Mouse (Mus musculus): ENCODE data around the gene Arrdc5.
A peak's percentile ranks its signal among the peaks of the same experiment; 100 is the strongest.

The Arrdc5 gene

DNA sequence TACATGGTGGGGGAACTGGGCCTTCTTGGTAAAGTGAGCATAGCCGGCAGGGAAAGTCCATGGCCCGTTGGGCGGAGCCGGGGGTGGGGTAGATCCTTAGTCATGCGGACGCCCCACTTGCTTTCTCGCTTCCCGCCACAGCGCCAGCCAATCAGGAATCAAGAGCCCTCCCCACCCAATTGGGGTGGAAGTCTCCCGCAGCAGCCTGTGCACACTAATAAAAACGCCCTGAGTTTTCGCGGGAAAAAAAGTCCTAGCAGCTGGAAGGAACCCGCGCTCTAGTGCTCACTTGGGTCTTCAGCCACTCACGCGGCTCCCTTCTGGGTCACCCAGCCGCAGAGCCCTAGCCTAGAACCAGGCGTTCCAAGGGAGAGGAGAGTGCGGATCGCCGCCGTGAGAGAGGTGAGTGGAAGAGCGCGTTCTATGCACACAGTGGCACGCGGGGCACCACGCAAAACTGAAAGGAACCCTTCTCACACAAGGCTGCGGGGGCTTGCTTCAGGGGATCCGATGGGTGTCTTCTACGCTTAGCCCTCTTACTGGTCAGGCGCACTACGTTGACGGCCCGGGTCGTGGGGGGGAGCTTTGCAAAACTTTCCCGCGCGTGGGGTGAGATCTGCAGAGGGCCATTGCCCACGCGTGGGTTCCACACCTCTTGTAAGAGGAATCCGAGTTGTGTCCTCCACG is 3.2 kb upstream of the Arrdc5 start, which contains the start of gene Uhrf1:
Uhrf1 (plus strand) TSS at position 162 of the 687 bp plus-strand sequence.
- DNase-seq (ENCODE audit: low spot score in 2 of 2): no peak

GRCm38 (mm10) chr17:56302363-56302996 is 2.4 kb upstream of the Arrdc5 start:
- no peak for DNase-seq (ENCODE audit: low spot score in 2 of 2)

DNA sequence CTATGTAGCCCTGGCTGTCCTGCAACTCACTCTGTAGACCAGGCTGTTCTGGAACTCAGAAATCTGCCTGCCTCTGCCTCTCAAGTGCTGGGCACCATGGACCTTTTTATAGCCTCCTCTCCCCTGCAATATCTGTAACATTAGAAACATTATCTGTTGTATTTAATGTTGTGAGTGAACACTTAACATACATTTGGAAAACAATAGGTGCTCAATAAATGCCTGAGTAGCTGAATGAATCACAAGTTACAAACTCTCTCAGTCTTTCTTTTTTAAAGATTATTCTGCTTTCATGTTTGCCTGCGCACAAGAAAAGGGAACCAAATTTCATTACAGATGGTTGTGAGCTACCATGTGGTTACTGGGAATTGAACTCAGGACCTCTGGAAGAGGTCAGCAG is 1.8 kb downstream of the Arrdc5 start:
- DNase-seq (ENCODE audit: low spot score in 2 of 2): no peak

- no peak for DNase-seq (ENCODE audit: low spot score in 2 of 2)
Measured at GRCm38 (mm10) chr17:56296201-56296600, 3.9 kb downstream of the Arrdc5 start.

DNA sequence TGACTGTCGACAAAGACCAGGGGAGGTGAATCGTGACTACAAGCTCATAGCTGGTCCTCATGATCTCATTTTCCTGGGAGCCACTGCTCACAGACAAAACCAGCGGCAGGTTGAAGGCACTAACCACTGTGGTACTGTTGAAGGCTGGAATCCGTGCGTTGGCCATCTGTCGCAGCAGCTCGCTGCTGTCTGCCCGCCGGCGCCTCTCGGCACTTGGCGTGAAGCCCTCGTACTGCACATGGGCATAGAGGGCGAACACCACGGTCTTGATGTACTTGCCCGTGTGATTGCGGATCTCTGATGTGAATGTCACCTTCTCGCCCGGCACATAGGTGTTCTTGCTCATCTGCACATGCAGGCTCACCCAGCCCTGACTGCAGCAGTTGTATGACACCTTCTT is 5.8 kb downstream of the Arrdc5 start:
- no peak for DNase-seq (ENCODE audit: low spot score in 2 of 2)

DNA sequence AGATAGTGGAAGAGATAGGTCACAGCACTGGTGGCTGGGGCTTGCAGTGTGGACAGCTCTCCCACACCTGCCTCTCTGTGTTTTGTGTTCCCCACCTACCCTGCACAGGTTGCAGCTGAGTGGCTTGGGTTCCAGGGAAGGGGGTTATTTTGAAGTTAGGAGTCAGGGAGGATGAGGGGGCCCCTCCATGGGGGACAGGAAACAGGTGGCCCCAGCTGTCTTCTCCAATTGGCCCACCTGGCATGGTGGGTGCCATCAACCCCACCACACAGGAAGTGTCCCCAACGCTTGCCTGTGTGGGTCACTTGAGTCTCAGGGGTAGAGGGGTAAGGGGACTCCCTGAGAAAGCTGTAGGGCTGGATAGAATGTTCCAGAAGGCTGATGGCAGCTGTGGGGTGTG is 6.8 kb downstream of the Arrdc5 start:
- DNase-seq (ENCODE audit: low spot score in 2 of 2): no peak

- DNase-seq (ENCODE audit: low spot score in 2 of 2): no peak
Measured at GRCm38 (mm10) chr17:56292531-56293222, 7.4 kb downstream of the Arrdc5 start, which contains the start of gene Plin3. Plin3 (minus strand) TSS chr17:56292873.

DNA sequence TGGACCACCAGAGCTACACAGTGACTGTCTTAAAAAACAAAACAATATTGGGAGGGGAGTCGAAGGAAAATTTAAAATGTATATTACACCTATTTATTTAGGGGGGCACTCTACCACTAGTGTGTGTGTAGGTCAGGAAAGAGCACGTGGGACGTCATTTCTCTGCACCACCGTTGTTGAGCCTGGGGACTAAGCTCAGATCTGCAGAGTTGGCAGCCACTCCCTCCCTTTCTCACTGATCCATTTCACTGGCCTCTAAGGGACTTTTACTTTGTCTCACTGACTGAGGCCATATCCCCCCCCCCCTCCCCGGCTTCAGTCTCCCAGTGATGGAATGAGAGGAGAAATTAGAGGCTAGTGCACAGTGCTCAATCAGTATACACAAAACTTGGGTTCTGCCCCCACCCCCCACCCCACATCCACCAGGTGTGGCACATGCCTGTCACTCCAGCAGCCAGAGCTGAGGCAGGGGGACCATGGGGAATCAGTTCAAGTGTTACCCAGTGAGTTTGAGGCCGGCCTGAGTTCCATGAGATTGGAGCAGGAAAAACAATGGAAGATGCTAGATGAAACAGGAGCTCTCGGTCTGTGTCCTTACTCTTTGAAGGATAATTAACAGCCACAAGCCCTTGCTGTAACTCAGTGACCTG is 8.1 kb downstream of the Arrdc5 start:
- DNase-seq (ENCODE audit: low spot score in 2 of 2): no peak

GRCm38 (mm10) chr17:56291171-56291511 is 8.9 kb downstream of the Arrdc5 start:
- peak in 1 of 2 experiments; percentile 38 for DNase-seq (ENCODE audit: low spot score in 2 of 2)

GRCm38 (mm10) chr17:56290388-56291170 is 9.5 kb downstream of the Arrdc5 start:
- DNase-seq (ENCODE audit: low spot score in 2 of 2): peak in 1 of 2 experiments; percentile 58

DNA sequence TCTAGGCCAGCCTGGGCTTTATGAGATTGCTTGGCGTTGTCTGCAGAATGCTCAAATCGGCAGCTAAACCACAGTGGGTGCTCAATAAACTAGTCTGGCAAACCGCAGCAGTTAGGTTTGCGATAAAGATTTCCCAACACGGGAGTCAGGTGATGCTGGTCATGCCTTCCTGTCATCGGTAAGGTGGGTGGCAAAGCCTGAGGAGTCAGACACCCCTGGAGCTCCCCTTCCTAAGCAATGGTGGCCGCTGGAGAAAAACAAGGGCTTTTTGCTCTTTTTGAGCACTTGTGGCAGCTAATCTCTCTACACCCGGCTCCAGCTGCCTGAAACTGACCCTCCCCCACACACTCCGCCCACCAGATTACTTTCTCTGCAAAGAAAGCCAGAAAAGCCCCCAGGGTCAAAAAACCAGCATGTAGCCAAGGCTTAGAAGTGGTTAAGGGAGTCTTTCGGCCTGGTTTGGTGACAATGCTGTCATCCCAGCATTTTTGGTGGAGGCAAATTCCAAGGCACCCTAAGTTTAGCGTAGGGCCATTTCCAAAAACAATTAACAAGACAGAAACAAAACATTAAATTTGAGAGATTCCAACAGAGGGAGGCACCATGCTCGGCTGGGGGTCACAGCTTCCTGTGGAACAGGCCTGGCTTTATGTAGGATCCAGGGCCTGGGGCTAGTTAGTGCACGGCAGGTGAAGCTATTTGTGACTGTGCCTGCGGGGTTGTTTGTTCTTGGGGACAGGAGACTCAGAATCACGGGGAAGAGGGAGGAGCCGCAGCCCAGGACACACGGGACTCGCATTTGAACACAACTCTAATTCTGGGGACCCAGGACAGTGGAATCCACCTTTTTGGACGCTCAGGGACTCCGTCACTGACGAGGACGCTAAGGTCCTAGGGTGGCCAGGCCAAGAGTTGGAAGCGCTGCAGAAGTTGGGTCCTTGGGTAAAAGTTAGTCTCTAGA is 10.4 kb downstream of the Arrdc5 start:
- no peak for DNase-seq (ENCODE audit: low spot score in 2 of 2)

DNA sequence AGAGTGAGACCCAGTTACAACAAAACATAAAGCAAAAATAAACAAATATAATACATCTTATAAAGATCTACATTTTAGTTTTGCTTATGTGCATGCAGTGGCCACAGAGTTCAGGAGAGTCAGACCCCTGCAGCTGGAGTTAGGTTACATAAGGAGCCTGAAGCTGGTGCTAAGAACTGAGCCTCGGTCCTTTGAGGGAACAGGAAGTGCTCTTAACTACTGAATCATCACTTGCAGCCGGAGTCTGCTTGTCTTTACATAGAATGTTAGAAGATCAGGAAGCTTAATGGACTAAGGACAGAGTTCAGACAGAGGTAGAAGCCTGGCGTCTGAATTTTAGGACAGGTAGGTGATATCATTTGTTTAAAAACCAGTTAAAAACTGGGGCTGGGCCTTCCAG is 11.2 kb downstream of the Arrdc5 start:
- DNase-seq (ENCODE audit: low spot score in 2 of 2): no peak

DNA sequence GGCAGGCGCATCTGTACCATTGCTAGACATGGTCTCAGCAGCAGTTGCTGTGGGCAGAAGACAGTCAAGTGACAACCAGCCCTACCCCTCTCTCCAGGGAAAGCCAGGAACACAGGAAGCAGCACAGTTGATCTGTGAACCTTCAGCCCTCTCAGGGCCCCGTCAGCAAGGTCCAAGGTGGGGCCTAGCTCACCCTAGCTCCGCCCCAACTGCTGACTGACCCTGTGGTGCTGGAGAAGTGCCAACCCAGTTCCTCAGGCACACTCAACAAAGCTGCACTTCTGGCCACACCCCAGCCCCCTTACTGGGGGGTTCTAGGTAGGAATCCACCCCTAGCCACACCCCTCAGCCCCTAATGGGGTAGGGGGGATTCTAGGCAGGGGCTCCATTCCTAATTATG is 12.3 kb downstream of the Arrdc5 start:
- DNase-seq (ENCODE audit: low spot score in 2 of 2): no peak

DNA sequence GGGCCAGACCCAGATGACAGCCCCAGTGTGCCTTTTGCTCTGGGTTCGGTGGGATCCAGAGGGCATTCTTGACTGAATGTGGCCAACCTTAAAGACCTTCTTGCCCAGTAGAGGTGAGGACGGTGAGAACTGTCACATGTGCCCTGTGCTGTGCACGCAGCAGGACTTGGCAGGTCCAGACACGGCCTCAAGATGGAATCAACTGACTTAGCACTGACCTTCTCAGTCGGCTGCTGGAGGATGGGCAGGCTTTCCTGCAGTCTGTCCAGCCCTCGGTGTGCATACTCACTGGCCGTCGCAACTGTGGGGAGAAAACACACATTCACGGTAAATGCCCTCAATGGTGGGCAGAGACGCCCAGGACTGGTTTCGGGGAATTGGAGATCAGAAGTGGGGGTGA is 14.1 kb downstream of the Arrdc5 start:
- DNase-seq (ENCODE audit: low spot score in 2 of 2): no peak

DNA sequence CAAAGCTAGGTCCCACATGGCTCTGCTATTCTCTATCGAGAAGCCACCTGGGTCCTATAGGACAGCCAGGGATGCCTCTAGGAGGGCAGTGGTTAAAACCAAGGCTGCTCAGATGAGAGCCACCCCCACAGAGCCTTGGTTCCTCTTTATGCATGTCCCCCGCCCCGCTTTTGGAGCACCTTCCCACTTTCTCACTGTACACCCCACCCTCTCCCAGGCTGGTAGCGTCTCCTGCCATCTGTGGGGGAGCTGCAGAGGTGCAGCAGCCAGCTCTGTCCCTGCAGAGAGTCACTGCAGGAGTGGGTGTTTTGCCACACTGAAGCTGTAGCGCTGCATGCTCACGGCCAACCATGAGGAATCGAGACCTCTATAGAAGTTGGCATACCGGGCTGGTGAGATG is 16.8 kb downstream of the Arrdc5 start:
- peak; percentile 51 to 78 for DNase-seq (ENCODE audit: low spot score in 2 of 2)

DNA sequence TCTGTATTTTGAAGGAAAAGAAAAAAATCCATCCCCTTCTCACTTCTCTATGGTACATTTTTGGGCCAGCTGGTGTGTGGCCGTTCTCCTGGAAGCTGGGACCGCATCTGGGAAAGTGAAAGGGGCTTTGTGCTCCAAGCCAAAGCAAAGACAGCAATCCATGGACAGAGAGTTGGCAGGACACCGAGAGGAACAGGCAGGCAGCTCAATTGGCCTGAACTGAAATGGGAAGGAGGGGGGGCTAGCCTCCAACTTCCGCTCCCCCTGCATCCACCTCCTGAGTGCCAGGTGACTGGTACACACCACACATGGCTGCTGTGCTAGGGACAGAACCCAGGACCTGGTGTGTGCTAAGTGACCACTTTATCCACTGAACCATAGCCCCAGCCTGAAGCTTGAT is 17.3 kb downstream of the Arrdc5 start:
- no peak for DNase-seq (ENCODE audit: low spot score in 2 of 2)

DNA sequence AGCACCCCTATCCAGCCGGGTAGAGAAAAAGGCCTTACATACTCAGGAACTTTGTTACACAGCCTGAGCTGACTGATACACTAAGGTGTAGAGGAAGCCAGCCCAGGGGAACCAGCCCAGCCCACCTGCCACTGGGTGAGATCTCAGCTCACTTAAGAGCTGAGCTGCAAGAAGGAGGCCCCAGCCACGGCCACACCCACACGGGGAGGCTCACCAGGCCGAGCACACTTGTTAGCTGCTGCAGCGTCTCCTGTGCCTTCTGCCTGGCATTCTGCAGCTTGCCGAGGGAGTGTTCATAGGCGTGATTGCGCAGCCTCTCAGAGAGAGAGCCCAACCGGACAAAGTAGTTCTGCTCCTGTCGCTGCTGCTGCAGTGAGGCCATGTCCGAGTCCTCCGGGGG is 18.9 kb downstream of the Arrdc5 start:
- DNase-seq (ENCODE audit: low spot score in 2 of 2): no peak

DNA sequence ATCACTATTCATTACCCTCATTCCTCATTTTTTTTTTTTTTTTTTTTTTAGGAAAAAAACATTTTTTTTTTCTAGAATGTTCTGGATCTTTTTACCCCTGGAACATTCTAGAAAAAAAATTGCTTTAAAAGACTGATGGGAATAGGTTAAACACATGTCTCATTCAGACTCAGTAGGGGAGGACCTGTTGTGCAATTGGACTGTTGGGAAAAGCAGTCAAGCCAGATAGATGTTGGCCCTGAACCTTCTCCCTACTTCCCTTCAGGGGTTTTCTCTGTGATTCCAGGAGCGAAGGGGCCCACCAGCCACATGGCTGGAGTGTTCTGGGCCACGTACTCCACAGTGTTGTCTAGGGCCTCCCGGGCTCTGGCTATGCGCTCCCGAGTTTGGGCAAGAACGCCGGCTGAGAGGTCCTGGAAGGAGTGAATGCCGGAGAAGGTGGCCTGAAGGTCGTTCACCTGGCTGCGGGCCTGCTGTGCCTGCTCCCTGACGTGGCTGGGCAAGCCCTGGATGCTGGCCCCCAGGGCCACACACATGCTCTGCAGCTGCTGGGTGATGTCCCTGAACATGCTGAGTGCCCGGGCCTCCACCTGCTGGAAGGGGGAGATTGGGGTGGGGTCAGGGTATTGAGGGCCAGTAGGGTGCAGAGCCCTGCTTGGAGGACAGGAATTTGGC is 20.5 kb downstream of the Arrdc5 start:
- no peak for DNase-seq (ENCODE audit: low spot score in 2 of 2)

GRCm38 (mm10) chr17:56278340-56278739 is 21.7 kb downstream of the Arrdc5 start:
- no peak for DNase-seq (ENCODE audit: low spot score in 2 of 2)

- no peak for DNase-seq (ENCODE audit: low spot score in 2 of 2)
Measured at GRCm38 (mm10) chr17:56277567-56277893, 22.6 kb downstream of the Arrdc5 start.

All from right cerebral cortex, postnatal 36 days (tissue).